Mouse (Mus musculus) heart, embryonic 16.5 days (tissue): ENCODE results near the gene Nfix. TPM values are rescaled to one million over a fixed set of nuclear protein-coding genes. Genes with fewer than 3 reads are reported as not detected.

Experiments
- ATAC-seq: fragments of 200-750 bp; cut with Nextera tagmentation; replicated peaks from 2 replicates; pipeline ENCODE4 v1.8.0; 2017; ENCODE audit warnings: moderate number of reproducible peaks; ENCODE audit not compliant: insufficient read depth, low FRiP score; ENCODE audit errors: extremely low read depth
- H3K27ac ChIP-seq: fragments of 300-500 bp; sonication (generic); 2 replicates; pipeline ENCODE4 v1.5.1; 2014; ENCODE audit warnings: mild to moderate bottlenecking, low read length, control low read depth, moderate library complexity
- H3K27me3 ChIP-seq: fragments of 300-500 bp; sonication (generic); 2 replicates; pipeline ENCODE4 v1.6.1; 2014; ENCODE audit warnings: low read length, mixed read lengths; ENCODE audit not compliant: control insufficient read depth, insufficient read depth
- H3K36me3 ChIP-seq: fragments of 300-500 bp; sonication (generic); 2 replicates; pipeline ENCODE4 v1.6.1; 2014; ENCODE audit not compliant: control insufficient read depth, insufficient read depth
- H3K4me1 ChIP-seq: fragments of 300-500 bp; sonication (generic); 2 replicates; pipeline ENCODE4 v1.6.1; 2014; ENCODE audit warnings: low read length, mixed read lengths; ENCODE audit not compliant: control insufficient read depth, insufficient read depth
- H3K4me2 ChIP-seq: fragments of 300-500 bp; sonication (generic); 2 replicates; pipeline ENCODE4 v1.6.1; 2014; ENCODE audit warnings: low read depth, mild to moderate bottlenecking, control low read depth, low read length
- H3K4me3 ChIP-seq: fragments of 300-500 bp; sonication (generic); 2 replicates; pipeline ENCODE4 v1.5.1; 2014; ENCODE audit warnings: mild to moderate bottlenecking, control low read depth, low read length
- H3K9ac ChIP-seq: fragments of 300-500 bp; sonication (generic); 2 replicates; pipeline ENCODE4 v1.6.1; 2014; ENCODE audit warnings: low read length, control low read depth
- H3K9me3 ChIP-seq: fragments of 300-500 bp; sonication (generic); replicated peaks from 2 replicates; pipeline ENCODE4 v1.6.1; 2016; ENCODE audit warnings: low read length; ENCODE audit not compliant: control insufficient read depth
- WGBS: fragments of 180-500 bp; shearing (Covaris S2); extraction: QIAGEN DNeasy Blood & Tissue Kit; methylation state at CpG from one replicate; pipeline ENCODE4 v1.1.7; 2014; 5-methylcytosine and 5-hydroxymethylcytosine counted together
- polyA plus RNA-seq: library from polyadenylated mRNA; unstranded; fragments of >200 nt; fragmentation: Nextera tagmentation; extraction: Ambion mirVana; gene quantifications from 2 replicates; pipeline ENCODE4 v1.2.1, GENCODE M21; 2015

The Nfix gene
- polyA plus RNA-seq, 1 experiment from 2014 or later = 12.7 TPM

GRCm38 (mm10) chr8:84759126-84759525 lies 41.0 kb downstream of the Nfix start:
- Histone ChIP-seq H3K36me3 (0 out of 2 replicates have a peak, but pooled peaks cover 2% of the 10 kb centered on the region), H3K27ac (no peak overlapping the region), H3K9me3 (no peaks in the 10 kb centered on the region), H3K4me1 (no peaks in the 10 kb centered on the region), H3K4me3 (no peak overlapping the region), H3K9ac (no peak overlapping the region), H3K4me2 (no peak overlapping the region), H3K27me3 (no peaks in the 10 kb centered on the region)
- WGBS = 67% methylated on average over 7 of the region's 7 CpGs
- ATAC-seq = no peak

GRCm38 (mm10) chr8:84758308-84758707 lies 41.8 kb downstream of the Nfix start:
- Histone ChIP-seq H3K4me3 (no peak overlapping the region), H3K9me3 (no peaks in the 10 kb centered on the region), H3K27me3 (no peaks in the 10 kb centered on the region; the same call in 1 of the 2 replicates), H3K4me2 (no peak overlapping the region), H3K36me3 (0 out of 2 replicates have a peak, but pooled peaks cover 2% of the 10 kb centered on the region), H3K4me1 (no peaks in the 10 kb centered on the region), H3K27ac (no peak overlapping the region), H3K9ac (no peak overlapping the region)
- 92% methylated on average over 3 of the region's 3 CpGs for WGBS
- ATAC-seq = no peak

- Histone ChIP-seq H3K4me3 (no peak overlapping the region), H3K27ac (no peak overlapping the region), H3K4me2 (no peak overlapping the region), H3K27me3 (no peaks in the 10 kb centered on the region; the same call in 1 of the 2 replicates), H3K4me1 (no peaks in the 10 kb centered on the region; the same call in 1 of the 2 replicates), H3K36me3 (0 out of 2 replicates have a peak, but pooled peaks cover 2% of the 10 kb centered on the region), H3K9ac (no peak overlapping the region), H3K9me3 (no peaks in the 10 kb centered on the region)
- WGBS = 52% methylated on average over 5 of the region's 5 CpGs
- no peak for ATAC-seq
Observed at GRCm38 (mm10) chr8:84757501-84757900, 42.6 kb downstream of the Nfix start.

- Histone ChIP-seq H3K36me3 (0 out of 2 replicates have a peak, but pooled peaks cover 2% of the 10 kb centered on the region), H3K9me3 (no peaks in the 10 kb centered on the region), H3K4me1 (peaks cover 11% of the 10 kb centered on the region), H3K27me3 (no peaks in the 10 kb centered on the region; the same call in 1 of the 2 replicates), H3K9ac (no peak overlapping the region), H3K4me3 (no peak overlapping the region), H3K27ac (no peak overlapping the region), H3K4me2 (no peak overlapping the region)
- ATAC-seq = peak; percentile 39; the same call in 1 of the 2 replicates
- WGBS = 78% methylated on average over 6 of the region's 6 CpGs
Observed at GRCm38 (mm10) chr8:84752734-84753582, 47.2 kb downstream of the Nfix start.

GRCm38 (mm10) chr8:84749519-84749918 lies 50.6 kb downstream of the Nfix start:
- no peak overlapping the region for H3K4me3 ChIP-seq
- H3K4me2 ChIP-seq = no peak overlapping the region
- peaks cover 27% of the 10 kb centered on the region for H3K4me1 ChIP-seq
- 73% methylated on average over 16 of the region's 16 CpGs for WGBS
- H3K36me3 ChIP-seq = no peaks in the 10 kb centered on the region
- no peak for ATAC-seq
- peak overlapping the region; percentile 16; the same call in 1 of the 2 replicates for H3K27ac ChIP-seq
- H3K27me3 ChIP-seq = no peaks in the 10 kb centered on the region; the same call in 1 of the 2 replicates
- H3K9ac ChIP-seq = no peak overlapping the region
- H3K9me3 ChIP-seq = no peaks in the 10 kb centered on the region

- H3K27me3 ChIP-seq = no peaks in the 10 kb centered on the region
- H3K4me2 ChIP-seq = peak overlapping the region; percentile 56; the same call in 1 of the 2 replicates
- H3K27ac ChIP-seq = peak overlapping the region; percentile 88
- H3K9me3 ChIP-seq = no peaks in the 10 kb centered on the region
- no peaks in the 10 kb centered on the region for H3K36me3 ChIP-seq
- peak overlapping the region; percentile 54 for H3K9ac ChIP-seq
- ATAC-seq = no peak
- H3K4me3 ChIP-seq = no peak overlapping the region
- H3K4me1 ChIP-seq = peaks cover 51% of the 10 kb centered on the region
- WGBS = 16% methylated on average over 17 of the region's 17 CpGs
Observed at GRCm38 (mm10) chr8:84745032-84745925, 54.9 kb downstream of the Nfix start.

- H3K36me3 ChIP-seq = no peaks in the 10 kb centered on the region
- H3K4me2 ChIP-seq = peak overlapping the region; percentile 56
- H3K9me3 ChIP-seq = no peaks in the 10 kb centered on the region
- no peaks in the 10 kb centered on the region for H3K27me3 ChIP-seq
- peak overlapping the region; percentile 88 for H3K27ac ChIP-seq
- no peak overlapping the region for H3K4me3 ChIP-seq
- ATAC-seq = peak; percentile 47
- 16% methylated on average over 16 of the region's 17 CpGs for WGBS
- H3K9ac ChIP-seq = peak overlapping the region; percentile 55
- H3K4me1 ChIP-seq = peaks cover 60% of the 10 kb centered on the region
Observed at GRCm38 (mm10) chr8:84743517-84744420, 56.4 kb downstream of the Nfix start.

GRCm38 (mm10) chr8:84743054-84743415 lies 57.1 kb downstream of the Nfix start:
- Histone ChIP-seq H3K9me3 (no peaks in the 10 kb centered on the region), H3K27me3 (no peaks in the 10 kb centered on the region), H3K4me3 (no peak overlapping the region), H3K9ac (peak overlapping the region; percentile 55), H3K4me1 (peaks cover 68% of the 10 kb centered on the region), H3K4me2 (peak overlapping the region; percentile 56), H3K27ac (peak overlapping the region; percentile 88), H3K36me3 (no peaks in the 10 kb centered on the region)
- no peak; the same call in 1 of the 2 replicates for ATAC-seq
- 20% methylated on average over 10 of the region's 10 CpGs for WGBS
